Mouse (Mus musculus) kidney, postnatal 14 days (tissue): ENCODE results near the gene Tm4sf19.
A peak's percentile ranks its signal among the peaks of the same experiment; 100 is the strongest.
"Not testable (repeated sequence)": the region's sequence is repeated elsewhere in the genome, so short reads cannot be mapped to it uniquely, and the experiment has no call there.

Experiments
- DNase-seq: peaks from one replicate; pipeline ENCODE4 v3.0.0; 2022; ENCODE audit warnings: mixed read lengths

The Tm4sf19 gene

GRCm38 (mm10) chr16:32431047-32431591 lies 30.8 kb downstream of the Tm4sf19 start:
- no peak for DNase-seq

GRCm38 (mm10) chr16:32431926-32432325 lies 31.6 kb downstream of the Tm4sf19 start:
- no peak for DNase-seq

GRCm38 (mm10) chr16:32433138-32433537 lies 32.8 kb downstream of the Tm4sf19 start:
- DNase-seq = no peak

GRCm38 (mm10) chr16:32434066-32434465 lies 33.8 kb downstream of the Tm4sf19 start:
- DNase-seq = no peak

GRCm38 (mm10) chr16:32434691-32435090 lies 34.4 kb downstream of the Tm4sf19 start:
- DNase-seq = no peak

GRCm38 (mm10) chr16:32436657-32437056 lies 36.4 kb downstream of the Tm4sf19 start:
- no peak for DNase-seq

GRCm38 (mm10) chr16:32437266-32437665 lies 37.0 kb downstream of the Tm4sf19 start:
- DNase-seq = no peak

GRCm38 (mm10) chr16:32441432-32441831 lies 41.1 kb downstream of the Tm4sf19 start:
- no peak for DNase-seq

GRCm38 (mm10) chr16:32444615-32445014 lies 44.3 kb downstream of the Tm4sf19 start:
- not testable (repeated sequence) for DNase-seq

- DNase-seq = peak; percentile 49
Observed at GRCm38 (mm10) chr16:32445558-32445957, 45.3 kb downstream of the Tm4sf19 start.

- no peak for DNase-seq
Observed at GRCm38 (mm10) chr16:32446563-32447138, 46.3 kb downstream of the Tm4sf19 start.

GRCm38 (mm10) chr16:32449665-32450064 lies 49.4 kb downstream of the Tm4sf19 start:
- DNase-seq = no peak

GRCm38 (mm10) chr16:32450133-32450532 lies 49.8 kb downstream of the Tm4sf19 start:
- DNase-seq = no peak

- no peak for DNase-seq
Observed at GRCm38 (mm10) chr16:32453102-32453501, 52.8 kb downstream of the Tm4sf19 start.

- DNase-seq = no peak
Observed at GRCm38 (mm10) chr16:32454646-32455045, 54.3 kb downstream of the Tm4sf19 start.

- DNase-seq = no peak
Observed at GRCm38 (mm10) chr16:32456086-32456485, 55.8 kb downstream of the Tm4sf19 start.

GRCm38 (mm10) chr16:32456761-32457160 lies 56.5 kb downstream of the Tm4sf19 start:
- no peak for DNase-seq
